Mouse (Mus musculus) ES-Bruce4 (cell line): ENCODE results near the gene Klc2. TPM values are rescaled to one million over a fixed set of nuclear protein-coding genes. Genes with fewer than 3 reads are reported as not detected.
"Not testable (repeated sequence)": the region's sequence is repeated elsewhere in the genome, so short reads cannot be mapped to it uniquely, and the experiment has no call there.

Experiments used
- H3K27ac ChIP-seq: 2 replicates; pipeline ENCODE4 v1.5.1; 2012; ENCODE audit warnings: low read length, inconsistent platforms; ENCODE audit not compliant: insufficient read depth
- H3K27me3 ChIP-seq: 2 replicates; pipeline ENCODE4 v1.6.1; 2012; ENCODE audit warnings: mild to moderate bottlenecking, low read length, inconsistent platforms; ENCODE audit not compliant: control insufficient read depth, poor library complexity, insufficient read depth, severe bottlenecking
- H3K36me3 ChIP-seq: 2 replicates; pipeline ENCODE4 v1.6.1; 2012; ENCODE audit warnings: inconsistent platforms, mild to moderate bottlenecking, low read length, moderate library complexity; ENCODE audit not compliant: control insufficient read depth, poor library complexity, insufficient read depth, severe bottlenecking
- H3K4me1 ChIP-seq: one replicate; pipeline ENCODE4 v1.8.1; 2011; ENCODE audit warnings: low read length; ENCODE audit not compliant: control insufficient read depth, insufficient read depth
- H3K4me3 ChIP-seq: 2 replicates; pipeline ENCODE4 v1.5.1; 2011; ENCODE audit warnings: low read depth, mild to moderate bottlenecking, low read length
- H3K9ac ChIP-seq: 2 replicates; pipeline ENCODE4 v1.6.1; 2012; ENCODE audit warnings: low read depth, mild to moderate bottlenecking, inconsistent platforms; ENCODE audit not compliant: poor library complexity, severe bottlenecking
- H3K9me3 ChIP-seq: replicated peaks from 2 replicates; pipeline ENCODE4 v1.6.1; 2012; ENCODE audit warnings: mild to moderate bottlenecking, low read length, inconsistent platforms; ENCODE audit not compliant: control insufficient read depth, poor library complexity, insufficient read depth, severe bottlenecking
- CTCF ChIP-seq: IDR thresholded peaks from one replicate; pipeline ENCODE4 v1.8.1; 2011; ENCODE audit warnings: low read depth, low read length
- EP300 ChIP-seq: IDR thresholded peaks from 2 replicates; pipeline ENCODE4 v1.6.1; 2011; ENCODE audit warnings: low read depth, low read length; ENCODE audit not compliant: insufficient read depth
- POLR2A ChIP-seq: IDR thresholded peaks from one replicate; pipeline ENCODE4 v1.8.1; 2011; ENCODE audit warnings: low read length; ENCODE audit not compliant: insufficient read depth
- polyA plus RNA-seq: library from polyadenylated mRNA; stranded (reverse); fragments of >200 nt; gene quantifications from 2 replicates; pipeline ENCODE4 v1.2.4, GENCODE M21; 2011; ENCODE audit warnings: low read depth; ENCODE audit not compliant: missing spikeins, insufficient read depth, insufficient read length

Klc2 gene
- polyA plus RNA-seq, 1 experiment = 24.5 TPM

DNA sequence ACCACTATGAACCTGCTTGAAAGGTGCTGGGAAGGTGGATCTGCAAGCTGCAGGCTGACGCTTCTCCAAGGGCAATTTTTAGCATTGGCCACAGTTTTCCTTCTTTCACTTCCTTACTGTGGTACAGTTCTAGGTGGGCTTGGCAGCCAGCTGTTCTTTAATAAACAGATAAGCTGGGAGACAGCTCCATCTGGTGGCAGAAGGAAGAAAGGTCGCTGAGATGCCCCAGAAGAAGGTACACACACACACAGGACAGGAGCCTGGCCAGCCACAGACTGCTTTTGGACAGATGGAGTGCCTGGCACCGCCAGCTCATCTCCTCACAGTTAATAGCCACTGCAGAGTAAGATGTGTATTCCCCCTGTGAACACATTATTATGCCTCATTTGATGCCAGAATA, 33.0 kb upstream of the Klc2 start:
- Histone ChIP-seq H3K27me3 (no peaks in the 10 kb centered on the region), H3K9me3 (no peaks in the 10 kb centered on the region), H3K4me1 (no peaks in the 10 kb centered on the region), H3K27ac (no peak overlapping the region), H3K36me3 (no peaks in the 10 kb centered on the region), H3K4me3 (no peak overlapping the region), H3K9ac (no peak overlapping the region)
- TF ChIP-seq EP300 = no peak
- TF ChIP-seq CTCF = peak; percentile 58

- no peaks in the 10 kb centered on the region for H3K27me3 ChIP-seq
- H3K4me1 ChIP-seq = no peaks in the 10 kb centered on the region
- no peaks in the 10 kb centered on the region for H3K36me3 ChIP-seq
- no peaks in the 10 kb centered on the region for H3K9me3 ChIP-seq
- no peak overlapping the region for H3K4me3 ChIP-seq
- no peak overlapping the region for H3K9ac ChIP-seq
- TF ChIP-seq CTCF = no peak
- no peak overlapping the region for H3K27ac ChIP-seq
Observed at GRCm38 (mm10) chr19:5150358-5150757, 32.0 kb upstream of the Klc2 start.

- not testable (repeated sequence) for H3K4me1 ChIP-seq, H3K4me3 ChIP-seq, H3K9ac ChIP-seq, H3K36me3 ChIP-seq, H3K27me3 ChIP-seq, H3K9me3 ChIP-seq
- H3K27ac ChIP-seq = peak overlapping the region; percentile 66
Observed at GRCm38 (mm10) chr19:5149041-5149440, 30.7 kb upstream of the Klc2 start.

GRCm38 (mm10) chr19:5139640-5140039, 21.3 kb upstream of the Klc2 start:
- Histone ChIP-seq H3K4me3 (no peak overlapping the region), H3K27me3 (no peaks in the 10 kb centered on the region), H3K9ac (no peak overlapping the region), H3K27ac (no peak overlapping the region), H3K9me3 (no peaks in the 10 kb centered on the region), H3K4me1 (no peaks in the 10 kb centered on the region), H3K36me3 (no peaks in the 10 kb centered on the region)
- TF ChIP-seq POLR2A (no peak), EP300 (no peak), CTCF (peak; percentile 11)

GRCm38 (mm10) chr19:5131237-5131636, 12.9 kb upstream of the Klc2 start:
- Histone ChIP-seq H3K4me3 (no peak overlapping the region), H3K4me1 (no peaks in the 10 kb centered on the region), H3K36me3 (no peaks in the 10 kb centered on the region), H3K27ac (no peak overlapping the region), H3K27me3 (no peaks in the 10 kb centered on the region), H3K9me3 (no peaks in the 10 kb centered on the region), H3K9ac (no peak overlapping the region)
- TF ChIP-seq EP300 (no peak), CTCF (no peak), POLR2A (no peak)

GRCm38 (mm10) chr19:5129770-5130169, 11.4 kb upstream of the Klc2 start:
- Histone ChIP-seq H3K9ac (no peak overlapping the region), H3K36me3 (no peaks in the 10 kb centered on the region), H3K9me3 (no peaks in the 10 kb centered on the region), H3K4me3 (no peak overlapping the region), H3K4me1 (no peaks in the 10 kb centered on the region), H3K27me3 (no peaks in the 10 kb centered on the region), H3K27ac (no peak overlapping the region)
- TF ChIP-seq EP300 (no peak), CTCF (peak; percentile 4)

DNA sequence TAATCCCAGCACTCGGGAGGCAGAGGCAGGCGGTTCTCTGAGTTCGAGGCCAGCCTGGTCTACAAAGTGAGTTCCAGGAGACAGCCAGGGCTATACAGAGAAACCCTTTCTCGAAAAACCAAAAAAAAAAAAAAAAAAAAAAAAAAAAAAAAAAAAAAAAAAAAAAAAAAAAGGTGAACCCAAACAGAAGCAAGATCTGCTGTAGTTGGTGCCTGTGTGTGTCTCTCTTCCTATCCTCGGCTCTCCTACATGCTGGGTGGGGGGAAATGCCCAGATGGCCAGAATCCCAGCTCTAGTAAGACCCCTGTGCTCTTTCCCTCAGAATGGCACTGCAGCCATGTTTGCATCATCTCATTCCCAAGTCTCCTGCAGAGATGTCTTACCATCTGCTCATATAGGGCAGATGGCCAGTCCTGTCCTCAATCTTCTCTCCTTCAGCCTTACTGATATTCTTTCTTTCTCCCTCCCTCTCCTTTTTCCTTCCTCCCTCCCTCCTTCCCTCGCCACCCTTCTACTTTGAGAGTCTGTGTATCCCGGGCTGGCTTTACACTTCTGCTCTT, 5.8 kb upstream of the Klc2 start:
- Histone ChIP-seq H3K27ac (no peak overlapping the region), H3K27me3 (no peaks in the 10 kb centered on the region), H3K4me3 (no peak overlapping the region), H3K9ac (no peak overlapping the region), H3K4me1 (peaks cover 1% of the 10 kb centered on the region), H3K9me3 (no peaks in the 10 kb centered on the region), H3K36me3 (no peaks in the 10 kb centered on the region)
- TF ChIP-seq EP300 (no peak), POLR2A (no peak), CTCF (no peak)
